Mouse (Mus musculus) limb, embryonic 13.5 days (tissue): ENCODE results near the gene Hs6st1. TPM values are rescaled to one million over a fixed set of nuclear protein-coding genes. Genes with fewer than 3 reads are reported as not detected.
A peak's percentile ranks its signal among the peaks of the same experiment; 100 is the strongest.

Source experiments
- ATAC-seq: fragments of 200-750 bp; cut with Nextera tagmentation; 2 replicates; pipeline ENCODE4 v1.8.0; 2017; ENCODE audit warnings: low read depth, moderate number of reproducible peaks, moderate TSS enrichment; ENCODE audit not compliant: low FRiP score
- H3K27ac ChIP-seq: fragments of 300-500 bp; sonication (generic); 2 replicates; pipeline ENCODE4 v1.5.1; 2015; ENCODE audit warnings: inconsistent platforms, mild to moderate bottlenecking, moderate library complexity
- H3K27me3 ChIP-seq: fragments of 300-500 bp; sonication (generic); 2 replicates; pipeline ENCODE4 v1.6.1; 2015; ENCODE audit warnings: mild to moderate bottlenecking, inconsistent platforms
- H3K36me3 ChIP-seq: fragments of 300-500 bp; sonication (generic); 2 replicates; pipeline ENCODE4 v1.6.1; 2015; ENCODE audit warnings: inconsistent platforms, mild to moderate bottlenecking, moderate library complexity
- H3K4me1 ChIP-seq: fragments of 300-500 bp; sonication (generic); 2 replicates; pipeline ENCODE4 v1.6.1; 2015; ENCODE audit warnings: inconsistent platforms
- H3K4me2 ChIP-seq: fragments of 300-500 bp; sonication (generic); replicated peaks from 2 replicates; pipeline ENCODE4 v1.6.1; 2015; ENCODE audit warnings: inconsistent platforms, mild to moderate bottlenecking, moderate library complexity
- H3K4me3 ChIP-seq: fragments of 300-500 bp; sonication (generic); 2 replicates; pipeline ENCODE4 v1.5.1; 2015; ENCODE audit warnings: moderate library complexity, mild to moderate bottlenecking, inconsistent platforms
- H3K9ac ChIP-seq: fragments of 300-500 bp; sonication (generic); 2 replicates; pipeline ENCODE4 v1.6.1; 2015; ENCODE audit warnings: mild to moderate bottlenecking, inconsistent platforms
- H3K9me3 ChIP-seq: fragments of 300-500 bp; sonication (generic); 2 replicates; pipeline ENCODE4 v1.6.1; 2016; ENCODE audit warnings: inconsistent platforms
- WGBS: fragments of 180-500 bp; shearing (Covaris S2); methylation state at CpG from one replicate; pipeline ENCODE4 v1.1.7; 2015; 5-methylcytosine and 5-hydroxymethylcytosine counted together
- polyA plus RNA-seq: library from polyadenylated mRNA; unstranded; fragments of >200 nt; fragmentation: Nextera tagmentation; extraction: Ambion mirVana; gene quantifications from 2 replicates; pipeline ENCODE4 v1.2.1, GENCODE M21; 2015

Gene Hs6st1
- polyA plus RNA-seq, 1 experiment from 2014 or later: 5.0 TPM

GRCm38 (mm10) chr1:36054967-36055357, 13.2 kb upstream of the Hs6st1 start:
- no peak overlapping the region for H3K4me3 ChIP-seq
- ATAC-seq: no peak
- H3K27ac ChIP-seq: no peak overlapping the region
- H3K9me3 ChIP-seq: no peaks in the 10 kb centered on the region
- no peak overlapping the region for H3K4me2 ChIP-seq
- 88% methylated on average over 7 of the region's 7 CpGs for WGBS
- H3K4me1 ChIP-seq: 0 out of 2 replicates have a peak, but pooled peaks cover under 1% of the 10 kb centered on the region
- H3K36me3 ChIP-seq: no peaks in the 10 kb centered on the region
- no peak overlapping the region for H3K9ac ChIP-seq
- no peaks in the 10 kb centered on the region for H3K27me3 ChIP-seq

DNA sequence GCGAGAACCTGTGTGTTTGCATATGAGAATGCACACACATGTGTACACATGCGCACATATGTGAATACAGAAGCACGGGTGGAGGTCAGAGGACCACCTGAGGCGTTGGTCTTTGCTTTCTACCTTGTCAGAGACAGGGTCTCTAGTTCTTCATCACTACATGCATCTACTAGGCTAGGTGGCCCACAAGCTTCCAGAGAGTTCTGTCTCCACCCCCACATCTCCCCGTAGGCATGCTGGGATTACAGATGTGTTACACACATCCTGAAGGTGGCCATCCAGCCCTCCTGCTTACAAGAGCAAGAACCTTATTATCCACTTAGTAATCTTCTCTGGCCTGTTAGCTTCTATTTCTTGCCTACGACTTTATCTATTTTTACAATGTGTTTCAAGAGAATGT, 8.8 kb upstream of the Hs6st1 start:
- Histone ChIP-seq H3K4me3 (no peak overlapping the region), H3K27me3 (no peaks in the 10 kb centered on the region), H3K4me2 (no peak overlapping the region), H3K9ac (no peak overlapping the region), H3K27ac (no peak overlapping the region), H3K9me3 (no peaks in the 10 kb centered on the region), H3K4me1 (peaks cover 14% of the 10 kb centered on the region), H3K36me3 (no peaks in the 10 kb centered on the region)
- 88% methylated on average over 6 of the region's 6 CpGs for WGBS
- ATAC-seq: no peak

DNA sequence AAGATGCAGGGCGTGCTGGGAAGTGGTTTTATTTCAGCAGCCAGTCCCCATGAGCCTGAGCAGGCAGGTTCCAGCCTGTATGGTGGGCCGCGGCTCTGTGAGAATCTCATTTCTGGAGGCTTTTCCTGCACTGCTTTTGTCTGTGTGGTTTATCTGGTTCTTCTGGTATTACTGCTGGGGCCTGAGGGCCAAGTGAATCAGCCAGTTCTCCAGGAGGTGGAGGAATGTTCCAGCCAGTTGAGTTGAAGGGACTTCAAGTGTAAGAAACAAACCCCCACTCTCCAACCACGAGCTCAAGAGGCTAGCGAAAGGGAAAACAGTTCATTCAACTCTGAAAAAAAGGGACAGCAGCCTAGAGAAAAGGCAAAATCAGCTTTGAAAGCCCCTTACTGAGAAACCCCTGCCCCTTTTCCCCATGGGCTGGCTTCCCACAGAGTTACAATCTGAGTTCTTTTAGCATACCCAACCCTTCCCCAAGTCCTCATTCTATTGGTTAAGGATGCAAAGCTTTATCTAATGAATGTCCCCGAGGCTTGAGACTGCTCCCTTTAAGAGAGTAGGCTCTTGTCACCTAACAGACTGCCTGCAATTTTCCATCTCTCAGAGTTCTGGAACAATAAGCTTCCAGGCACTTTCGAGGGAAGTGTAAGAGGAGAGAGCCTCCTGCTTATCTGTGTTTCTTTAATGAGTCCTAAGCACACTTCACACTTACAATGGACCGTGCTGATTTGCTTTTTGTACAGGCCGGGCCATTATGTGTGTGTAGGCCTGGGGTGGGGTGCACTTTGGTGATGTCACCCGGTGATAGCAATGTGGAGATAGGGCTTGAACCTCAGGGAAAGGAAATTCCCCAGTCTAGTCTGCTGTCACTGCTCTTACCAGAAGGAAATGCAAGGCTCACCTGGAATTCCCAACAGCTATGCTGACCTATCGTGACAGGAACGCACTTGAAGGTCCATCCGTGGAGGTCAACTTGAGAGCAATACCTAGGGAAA, 7.9 kb upstream of the Hs6st1 start:
- 0 out of 2 replicates have a peak, but pooled peaks have one; percentile 43 for ATAC-seq
- 46% methylated on average over 13 of the region's 13 CpGs for WGBS
- Histone ChIP-seq H3K4me2 (no peak overlapping the region), H3K36me3 (no peaks in the 10 kb centered on the region), H3K4me1 (peaks cover 21% of the 10 kb centered on the region), H3K27ac (peak overlapping the region; percentile 58), H3K9ac (no peak overlapping the region), H3K27me3 (no peaks in the 10 kb centered on the region), H3K9me3 (no peaks in the 10 kb centered on the region), H3K4me3 (no peak overlapping the region)

DNA sequence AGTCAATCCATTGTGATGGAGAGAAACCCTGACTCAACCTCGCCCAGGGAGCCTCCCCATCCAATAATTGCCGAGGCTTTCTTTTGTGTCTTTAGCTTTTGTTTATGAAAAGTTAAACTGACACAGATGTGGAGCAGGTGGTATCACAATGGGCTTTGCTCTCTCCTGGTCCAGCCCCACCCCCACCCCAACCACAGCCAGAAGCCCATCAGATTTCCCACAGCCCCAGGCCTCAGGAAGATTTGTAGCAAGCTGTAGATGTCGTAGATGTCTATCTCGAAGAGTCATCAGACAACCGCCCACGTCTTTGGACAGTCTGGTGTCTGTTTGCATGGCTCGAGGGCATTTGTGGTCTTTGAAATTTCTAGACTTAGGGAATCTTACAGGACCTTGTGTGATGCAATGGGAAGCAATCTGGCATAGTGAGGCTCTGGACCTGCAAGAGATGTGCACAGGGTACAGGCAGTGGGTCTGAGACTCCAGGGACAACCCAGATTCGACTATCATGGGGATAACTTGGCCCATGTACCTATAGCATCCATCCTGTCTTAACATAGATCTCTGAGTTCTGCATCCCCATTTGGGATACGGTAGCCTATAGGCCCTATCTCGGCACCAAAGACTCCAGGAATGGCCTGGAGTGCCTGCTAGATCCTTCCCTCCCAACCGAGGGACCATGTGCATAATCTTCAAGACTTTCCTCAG, 6.8 kb upstream of the Hs6st1 start:
- ATAC-seq: no peak
- Histone ChIP-seq H3K27ac (no peak overlapping the region), H3K4me1 (peaks cover 28% of the 10 kb centered on the region), H3K4me2 (no peak overlapping the region), H3K9ac (no peak overlapping the region), H3K36me3 (no peaks in the 10 kb centered on the region), H3K27me3 (peaks cover 3% of the 10 kb centered on the region; the same call in 1 of the 2 replicates), H3K4me3 (no peak overlapping the region), H3K9me3 (no peaks in the 10 kb centered on the region)
- WGBS: 73% methylated on average over 11 of the region's 11 CpGs

DNA sequence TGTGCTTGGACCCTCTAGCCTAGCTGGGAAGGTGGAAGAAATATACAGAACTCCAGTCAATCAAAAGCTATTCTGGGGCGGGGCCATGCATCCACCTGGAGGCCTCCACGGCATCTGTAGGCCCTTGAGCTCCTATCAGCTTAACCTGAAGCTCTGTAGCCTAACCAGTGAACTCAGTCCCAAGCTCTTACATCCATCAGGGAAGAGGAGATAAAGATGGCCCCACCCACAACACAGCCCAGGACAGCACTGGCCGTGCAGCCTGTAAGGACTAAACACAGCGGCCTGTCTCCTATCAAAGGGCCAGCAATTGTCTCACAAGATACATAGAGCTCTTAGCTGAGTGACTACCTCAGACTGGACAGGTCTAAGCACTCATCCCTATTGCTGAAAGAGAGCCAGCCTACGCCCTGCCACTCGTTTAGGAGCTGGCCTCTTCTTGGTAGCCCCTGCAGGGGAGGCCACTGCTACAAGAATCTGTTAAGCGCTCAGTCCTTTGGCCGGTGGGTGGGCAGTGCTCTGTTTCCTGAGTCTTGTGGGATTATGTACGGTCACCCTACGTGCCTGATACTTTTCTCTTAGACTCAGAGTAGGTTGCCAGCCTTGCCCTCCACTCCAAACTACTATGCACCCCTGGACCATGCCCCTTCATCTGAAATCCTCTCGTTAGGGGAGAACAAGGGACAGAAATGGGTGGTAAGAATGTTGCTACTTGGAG, 6.0 kb upstream of the Hs6st1 start:
- Histone ChIP-seq H3K4me3 (no peak overlapping the region), H3K27me3 (peaks cover 6% of the 10 kb centered on the region; the same call in 1 of the 2 replicates), H3K4me2 (no peak overlapping the region), H3K36me3 (no peaks in the 10 kb centered on the region), H3K4me1 (peaks cover 28% of the 10 kb centered on the region), H3K27ac (no peak overlapping the region), H3K9ac (no peak overlapping the region), H3K9me3 (no peaks in the 10 kb centered on the region)
- WGBS: 84% methylated on average over 11 of the region's 11 CpGs
- no peak for ATAC-seq

- Histone ChIP-seq H3K27ac (no peak overlapping the region), H3K4me3 (no peak overlapping the region), H3K27me3 (peaks cover 7% of the 10 kb centered on the region; the same call in 1 of the 2 replicates), H3K9ac (no peak overlapping the region), H3K4me2 (no peak overlapping the region), H3K4me1 (peaks cover 33% of the 10 kb centered on the region), H3K9me3 (no peaks in the 10 kb centered on the region), H3K36me3 (no peaks in the 10 kb centered on the region)
- no peak for ATAC-seq
- WGBS: 77% methylated on average over 9 of the region's 9 CpGs
Observed at GRCm38 (mm10) chr1:36062826-36063640, 5.2 kb upstream of the Hs6st1 start.

- Histone ChIP-seq H3K27ac (no peak overlapping the region), H3K4me2 (no peak overlapping the region), H3K9ac (no peak overlapping the region), H3K27me3 (peaks cover 7% of the 10 kb centered on the region; the same call in 1 of the 2 replicates), H3K4me3 (no peak overlapping the region), H3K9me3 (no peaks in the 10 kb centered on the region), H3K4me1 (peaks cover 33% of the 10 kb centered on the region), H3K36me3 (no peaks in the 10 kb centered on the region)
- ATAC-seq: no peak
- 61% methylated on average over 2 of the region's 2 CpGs for WGBS
Observed at GRCm38 (mm10) chr1:36063641-36063955, 4.6 kb upstream of the Hs6st1 start.

- H3K36me3 ChIP-seq: no peaks in the 10 kb centered on the region
- no peak overlapping the region for H3K4me3 ChIP-seq
- peaks cover 38% of the 10 kb centered on the region for H3K4me1 ChIP-seq
- H3K4me2 ChIP-seq: peak overlapping the region; percentile 58
- ATAC-seq: no peak
- no peaks in the 10 kb centered on the region for H3K9me3 ChIP-seq
- H3K27ac ChIP-seq: peak overlapping the region; percentile 55; the same call in 1 of the 2 replicates
- WGBS: 51% methylated on average over 4 of the region's 4 CpGs
- H3K9ac ChIP-seq: 0 out of 2 replicates have a peak overlapping the region, but pooled peaks have one; percentile 8
- peaks cover 8% of the 10 kb centered on the region; the same call in 1 of the 2 replicates for H3K27me3 ChIP-seq
Observed at GRCm38 (mm10) chr1:36064223-36064622, 4.0 kb upstream of the Hs6st1 start.

DNA sequence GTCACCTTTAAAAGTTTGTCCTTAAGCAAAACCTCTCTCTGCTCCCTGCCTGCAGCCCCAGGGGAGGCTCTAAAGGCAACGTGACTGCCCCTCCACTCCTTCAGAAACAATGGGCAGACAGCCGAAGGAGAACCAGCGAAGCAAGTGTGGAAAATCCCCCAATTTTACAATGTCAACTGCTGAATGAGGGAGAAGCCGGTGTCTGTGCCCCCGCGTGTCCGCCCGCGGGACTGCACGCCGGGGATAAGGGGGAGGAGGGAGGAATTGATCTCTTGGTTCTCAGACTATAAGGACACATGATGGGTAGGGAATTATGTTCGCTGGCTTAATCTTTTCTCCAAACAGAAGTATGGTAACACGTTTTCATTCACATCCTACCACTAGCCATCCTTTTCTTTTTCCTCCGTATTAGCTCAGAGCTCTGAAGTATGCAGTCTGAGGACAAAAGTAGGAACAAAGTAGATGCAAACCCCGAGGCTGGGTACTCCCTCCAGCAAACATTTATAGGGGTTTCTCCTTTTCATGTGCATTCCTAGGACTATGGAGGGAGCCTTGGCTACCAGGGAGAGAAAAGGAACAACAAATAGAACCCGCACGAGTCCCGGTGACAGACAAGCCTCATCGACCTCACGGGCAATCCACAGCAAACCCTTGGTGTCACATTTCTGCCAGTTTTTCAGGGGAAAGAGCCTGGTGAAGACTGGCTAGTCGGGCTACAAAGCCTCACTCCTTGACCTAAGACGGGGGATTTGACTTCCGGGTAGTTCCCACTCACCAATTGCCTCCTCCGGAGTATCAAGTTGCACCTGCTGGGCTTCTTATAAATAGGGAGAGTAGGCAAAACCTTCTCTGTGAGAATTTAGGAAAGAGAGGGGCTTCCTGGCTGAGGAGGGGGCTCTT, 3.1 kb upstream of the Hs6st1 start:
- Histone ChIP-seq H3K4me1 (peaks cover 45% of the 10 kb centered on the region), H3K36me3 (no peaks in the 10 kb centered on the region), H3K27me3 (peaks cover 9% of the 10 kb centered on the region; the same call in 1 of the 2 replicates), H3K4me3 (peak overlapping the region; percentile 26), H3K9ac (peak overlapping the region; percentile 9; the same call in 1 of the 2 replicates), H3K9me3 (no peaks in the 10 kb centered on the region), H3K27ac (peak overlapping the region; percentile 55; the same call in 1 of the 2 replicates), H3K4me2 (peak overlapping the region; percentile 58)
- ATAC-seq: peak; percentile 68; the same call in 1 of the 2 replicates
- WGBS: under 1% methylated on average over 24 of the region's 24 CpGs

DNA sequence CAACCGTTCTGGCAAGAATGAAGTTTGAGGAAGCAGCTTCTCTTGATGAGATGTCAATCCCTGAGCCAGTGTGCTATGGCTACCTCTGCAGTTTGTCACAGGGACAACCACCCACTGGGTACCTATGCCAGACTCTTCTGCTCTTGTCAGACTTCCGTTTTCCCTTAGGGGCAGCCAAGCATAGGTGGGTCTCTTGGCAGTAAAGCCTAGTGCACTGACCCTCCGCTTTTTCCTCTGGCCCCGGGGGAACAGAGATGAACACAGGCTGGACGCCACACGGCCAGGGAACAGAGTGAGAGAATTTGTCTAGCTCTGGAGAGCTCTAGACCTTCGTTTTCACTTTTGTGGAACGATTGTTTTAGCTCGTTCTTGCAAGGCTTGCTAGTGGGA, 2.4 kb upstream of the Hs6st1 start:
- Histone ChIP-seq H3K27ac (no peak overlapping the region), H3K4me3 (peak overlapping the region; percentile 24), H3K36me3 (no peaks in the 10 kb centered on the region), H3K27me3 (peaks cover 9% of the 10 kb centered on the region; the same call in 1 of the 2 replicates), H3K9ac (peak overlapping the region; percentile 9; the same call in 1 of the 2 replicates), H3K4me2 (peak overlapping the region; percentile 58), H3K4me1 (peaks cover 45% of the 10 kb centered on the region), H3K9me3 (no peaks in the 10 kb centered on the region)
- WGBS: 49% methylated on average over 9 of the region's 9 CpGs
- no peak for ATAC-seq
